Mouse (Mus musculus): ENCODE data around the gene Atp2a1.

DNA sequence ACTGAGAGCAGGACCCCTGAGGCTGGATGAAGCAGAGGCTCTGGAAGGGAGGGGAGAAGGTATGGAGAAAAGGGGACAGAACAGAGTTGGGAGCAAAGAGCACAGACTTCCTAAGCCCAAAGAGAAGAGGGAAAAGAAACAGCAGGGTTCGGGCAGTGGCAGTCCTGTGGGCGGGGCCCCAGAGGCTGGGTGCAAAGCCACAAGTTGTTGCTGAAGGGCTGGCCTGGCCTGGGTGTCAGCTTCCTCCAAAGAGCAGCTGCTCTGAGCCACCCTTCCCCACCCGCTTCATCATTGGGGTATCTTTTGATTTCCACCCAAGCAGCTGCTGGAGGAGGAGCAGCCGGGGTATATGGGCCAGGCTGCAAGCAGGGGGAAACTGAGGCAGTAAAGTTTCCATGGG is 1.2 kb upstream of the Atp2a1 start:
- no peak for TF ChIP-seq TBP (conservative IDR thresholded peaks at IDR 0.05; ENCODE audit: low read depth, low read length)
- no peak for TF ChIP-seq MAZ (IDR thresholded peaks at IDR 0.05; ENCODE audit: low read depth, low read length)
- no peak for TF ChIP-seq POLR2A (IDR thresholded peaks at IDR 0.05; ENCODE audit: low read depth, low read length)
- no peak for TF ChIP-seq CTCF (conservative IDR thresholded peaks at IDR 0.05 in 1 of 2, IDR thresholded peaks at IDR 0.05 in 1 of 2; ENCODE audit: low read depth in 2 of 2, low read length in 2 of 2)
- TF ChIP-seq JUND (conservative IDR thresholded peaks at IDR 0.05; ENCODE audit: low read depth, low read length), result no peak
- no peak for TF ChIP-seq MAX (IDR thresholded peaks at IDR 0.05; ENCODE audit: low read length)
- TF ChIP-seq SIN3A (IDR thresholded peaks at IDR 0.05; ENCODE audit: low read length), result no peak

Measured in CH12.LX (cell line).